Mouse (Mus musculus): ENCODE data around the gene Add1. TPM values are rescaled to one million over a fixed set of nuclear protein-coding genes. Genes with fewer than 3 reads are reported as not detected.

Add1 gene
- polyA plus RNA-seq, 2 experiments: 197 to 222 TPM

DNA sequence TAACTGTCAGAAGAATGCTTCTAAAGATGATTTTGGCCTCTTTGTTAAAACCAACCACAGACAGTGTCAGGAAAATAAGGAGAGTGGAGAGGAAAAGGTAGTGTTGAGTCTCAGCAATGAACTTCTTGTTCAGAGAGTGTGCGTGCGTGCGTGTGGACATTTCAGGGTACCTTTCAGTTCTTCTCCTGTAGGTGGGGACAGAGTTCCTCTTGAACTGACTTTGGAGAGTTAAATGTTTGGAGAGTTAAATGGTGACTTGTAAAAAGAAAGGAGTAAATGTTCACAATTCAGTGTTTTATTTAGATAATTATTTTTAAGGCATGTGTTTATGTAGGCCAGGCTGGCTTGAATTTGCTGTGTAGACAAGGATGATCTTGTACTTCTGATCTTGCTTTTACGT, 96.8 kb downstream of the Add1 start:
- H3K9ac ChIP-seq (ENCODE audit: low read depth, low read length, severe bottlenecking): no peak overlapping the region
- no peak overlapping the region for H3K27ac ChIP-seq (replicated peaks; ENCODE audit: low read depth, low read length)
- H3K27me3 ChIP-seq (ENCODE audit: control insufficient read depth, insufficient read depth, low read length): no peaks in the 10 kb centered on the region
- no peak overlapping the region for H3K4me3 ChIP-seq (replicated peaks; ENCODE audit: low read length)
- H3K9me3 ChIP-seq (ENCODE audit: control insufficient read depth, low read length): no peaks in the 10 kb centered on the region
- WGBS: 79% methylated on average over 4 of the region's 4 CpGs
- ATAC-seq (ENCODE audit: low FRiP score, low read depth): no peak
- no peak overlapping the region for H3K4me2 ChIP-seq (replicated peaks; ENCODE audit: low read depth, low read length, severe bottlenecking)
- no peak for DNase-seq (ENCODE audit: low spot score)
- no peak for TF ChIP-seq POLR2A (IDR thresholded peaks at IDR 0.05; ENCODE audit: borderline replicate concordance, extremely low read depth, insufficient read depth, insufficient read length)
- H3K4me1 ChIP-seq (ENCODE audit: control insufficient read depth, insufficient read depth, low read length): no peaks in the 10 kb centered on the region
- peaks cover 9% of the 10 kb centered on the region; the same call in 1 of the 2 replicates for H3K36me3 ChIP-seq (ENCODE audit: control insufficient read depth, insufficient read depth, low read length)

Small RNA genes lying within 50 kb of the gene (microRNA-seq; reads per million reads assigned to microRNA genes)
- 0.92 reads per million for gene Mir7036b

Other genes starting within 250 kb of the Add1 start
- gene Rnf4, start 237.4 kb upstream of the Add1 start, polyA plus RNA-seq (2012; rRNA removed): 130 and 142 TPM in 2 replicates
- 154 and 168 TPM in 2 replicates for gene Rnf4, start 237.4 kb upstream of the Add1 start, polyA plus RNA-seq (2014; fragmentation: Nextera tagmentation; extraction: Ambion mirVana)
- 57.5 and 85.7 TPM in 2 replicates for gene Fam193a, start 203.7 kb upstream of the Add1 start, polyA plus RNA-seq (2012; rRNA removed)
- gene Fam193a, start 203.7 kb upstream of the Add1 start, polyA plus RNA-seq (2014; fragmentation: Nextera tagmentation; extraction: Ambion mirVana): 16.6 and 19.2 TPM in 2 replicates
- 17.1 and 23.7 TPM in 2 replicates for gene Tnip2, start 59.7 kb upstream of the Add1 start, polyA plus RNA-seq (2012; rRNA removed)
- gene Tnip2, start 59.7 kb upstream of the Add1 start, polyA plus RNA-seq (2014; fragmentation: Nextera tagmentation; extraction: Ambion mirVana): 15.8 and 17.1 TPM in 2 replicates
- gene Sh3bp2, start 47.8 kb upstream of the Add1 start, polyA plus RNA-seq (2012; rRNA removed): 17.9 and 23.5 TPM in 2 replicates
- 12.2 and 12.6 TPM in 2 replicates for gene Sh3bp2, start 47.8 kb upstream of the Add1 start, polyA plus RNA-seq (2014; fragmentation: Nextera tagmentation; extraction: Ambion mirVana)
- gene Mfsd10, start 63.5 kb downstream of the Add1 start, polyA plus RNA-seq (2012; rRNA removed): 244 and 335 TPM in 2 replicates
- 117 and 128 TPM in 2 replicates for gene Mfsd10, start 63.5 kb downstream of the Add1 start, polyA plus RNA-seq (2014; fragmentation: Nextera tagmentation; extraction: Ambion mirVana)
- 29.2 and 30.7 TPM in 2 replicates for gene Nop14, start 86.5 kb downstream of the Add1 start, polyA plus RNA-seq (2012; rRNA removed)
- gene Nop14, start 86.5 kb downstream of the Add1 start, polyA plus RNA-seq (2014; fragmentation: Nextera tagmentation; extraction: Ambion mirVana): 25.8 and 30.0 TPM in 2 replicates
- gene Grk4, start 86.7 kb downstream of the Add1 start, polyA plus RNA-seq (2012; rRNA removed): 3.3 and 5.0 TPM in 2 replicates
- gene Grk4, start 86.7 kb downstream of the Add1 start, polyA plus RNA-seq (2014; fragmentation: Nextera tagmentation; extraction: Ambion mirVana): 3.5 and 4.4 TPM in 2 replicates
- 22.9 and 24.5 TPM in 2 replicates for gene Htt, start 188.1 kb downstream of the Add1 start, polyA plus RNA-seq (2012; rRNA removed)
- gene Htt, start 188.1 kb downstream of the Add1 start, polyA plus RNA-seq (2014; fragmentation: Nextera tagmentation; extraction: Ambion mirVana): 16.2 and 17.9 TPM in 2 replicates

Measured in limb, embryonic 14.5 days (tissue).